Mouse (Mus musculus) spleen, adult 12 weeks (tissue): ENCODE data around the gene Slc41a2.

Experiments used
- DNase-seq: peaks from one replicate; pipeline ENCODE4 v3.0.0; 2022; ENCODE audit warnings: low spot score

Gene Slc41a2

DNA sequence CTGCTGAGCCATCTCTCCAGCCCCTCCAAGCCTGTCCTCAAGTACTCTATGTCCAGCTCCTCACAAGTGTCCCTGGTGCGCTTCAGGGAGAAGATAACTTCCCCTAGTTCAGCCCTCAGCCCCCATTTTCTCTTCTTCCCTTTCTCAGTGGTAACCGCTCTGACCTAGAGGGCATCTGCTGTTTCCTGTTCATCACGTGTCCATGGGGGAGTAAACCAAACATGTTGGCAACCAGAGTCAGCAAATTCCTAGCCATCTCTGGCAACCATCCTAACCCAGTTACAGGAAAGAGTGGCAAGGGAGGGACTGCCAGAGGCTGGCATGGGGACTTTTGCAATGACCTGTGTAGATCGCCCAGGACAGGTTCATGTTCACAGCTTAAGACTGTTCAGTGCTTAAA lies 36.0 kb downstream of the Slc41a2 start:
- DNase-seq: no peak

DNA sequence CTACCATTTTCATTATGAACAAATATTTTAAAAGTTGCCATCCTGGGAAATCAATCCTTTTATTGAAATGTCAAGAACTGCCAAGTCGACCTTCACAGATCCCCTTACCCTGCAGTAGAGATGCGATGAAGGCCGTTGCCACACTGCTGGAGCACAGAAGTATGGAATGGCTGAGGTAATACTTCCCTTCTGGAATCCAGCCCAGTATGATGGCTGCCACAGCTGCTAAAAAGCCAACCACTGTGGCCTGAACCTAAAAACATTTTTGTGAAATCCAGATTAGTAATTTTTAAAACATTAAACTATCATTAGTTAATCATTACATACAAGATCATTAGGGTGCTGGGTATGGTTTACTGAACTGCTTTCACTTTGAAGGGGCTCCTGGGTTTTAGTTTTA lies 36.6 kb downstream of the Slc41a2 start:
- DNase-seq: no peak

DNA sequence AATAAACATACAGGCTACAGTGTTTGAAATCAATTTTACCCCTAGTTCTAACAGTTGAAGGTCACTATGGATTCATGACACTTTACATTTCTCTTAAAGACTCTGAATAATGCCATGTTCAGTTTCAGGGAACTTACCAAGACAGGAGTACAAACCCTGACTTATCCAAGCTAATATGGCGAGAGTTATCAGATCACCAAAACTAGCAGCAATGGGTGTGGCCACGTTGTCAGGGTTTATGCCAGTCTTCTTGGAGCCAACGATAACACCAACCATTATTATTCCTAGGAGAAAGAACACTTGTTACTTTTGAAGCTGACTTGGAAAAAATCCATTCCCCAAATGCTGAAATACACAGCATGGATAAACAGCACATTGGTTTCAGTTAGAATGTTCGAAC lies 40.7 kb downstream of the Slc41a2 start:
- no peak for DNase-seq

DNA sequence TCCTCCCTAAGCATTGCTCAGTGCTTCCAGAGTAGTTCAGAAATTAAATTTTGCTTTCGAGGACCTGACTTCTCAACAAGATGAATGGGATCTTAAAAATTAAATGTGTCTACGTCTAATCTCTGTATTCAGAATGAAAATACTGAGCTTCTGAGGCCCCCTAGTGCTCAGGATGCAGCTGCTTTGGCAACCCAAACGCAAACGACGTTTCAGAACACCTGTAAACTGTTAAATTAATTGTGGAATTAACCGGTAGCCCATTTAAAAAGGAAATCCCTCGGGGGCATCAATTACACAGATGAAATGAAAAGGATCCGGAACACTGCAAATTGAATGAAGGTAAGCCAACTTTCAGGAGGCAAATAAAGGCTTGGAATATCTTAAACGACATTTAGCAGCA lies 42.9 kb downstream of the Slc41a2 start:
- DNase-seq: no peak

DNA sequence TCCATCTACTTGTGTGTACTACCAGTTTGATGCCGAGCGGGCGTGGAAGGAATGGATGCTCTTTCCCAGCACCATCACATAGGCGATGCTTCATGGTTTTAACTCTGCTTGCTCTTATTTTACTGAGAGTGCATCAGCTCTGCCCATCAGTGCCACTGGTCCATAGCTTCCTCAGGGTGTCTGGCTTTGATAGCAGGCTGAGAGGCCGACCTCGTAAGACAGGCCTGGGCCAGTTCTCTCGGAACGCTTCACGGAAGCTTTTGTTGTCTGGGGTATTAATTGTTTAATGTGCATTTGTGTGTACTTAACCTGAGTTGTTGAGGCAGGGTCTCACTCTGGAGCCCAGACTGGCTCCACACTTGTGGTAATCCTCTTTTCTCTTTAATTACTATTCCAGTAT lies 44.3 kb downstream of the Slc41a2 start:
- no peak for DNase-seq

DNA sequence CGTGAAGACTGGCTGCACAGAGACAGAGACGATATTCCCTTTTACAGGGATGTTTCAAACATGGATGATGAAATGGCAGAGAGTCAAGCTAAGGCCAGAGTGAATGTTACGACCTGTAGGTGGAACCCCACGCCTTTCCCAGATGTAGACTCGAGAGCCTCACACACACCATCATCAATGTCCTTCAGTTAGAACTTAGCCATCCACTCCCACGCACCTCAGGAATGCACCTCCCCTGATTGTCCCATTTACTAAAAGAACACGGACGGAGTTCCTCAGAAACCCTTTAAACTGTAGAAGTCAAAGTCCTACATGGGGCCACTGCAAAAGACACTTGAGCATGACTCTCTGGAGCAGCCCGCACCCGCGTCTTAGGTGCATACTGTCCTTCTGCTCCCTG lies 46.0 kb downstream of the Slc41a2 start:
- DNase-seq: no peak

GRCm38 (mm10) chr10:83287828-83288227 lies 49.9 kb downstream of the Slc41a2 start:
- no peak for DNase-seq

GRCm38 (mm10) chr10:83286399-83286798 lies 51.3 kb downstream of the Slc41a2 start:
- DNase-seq: no peak

DNA sequence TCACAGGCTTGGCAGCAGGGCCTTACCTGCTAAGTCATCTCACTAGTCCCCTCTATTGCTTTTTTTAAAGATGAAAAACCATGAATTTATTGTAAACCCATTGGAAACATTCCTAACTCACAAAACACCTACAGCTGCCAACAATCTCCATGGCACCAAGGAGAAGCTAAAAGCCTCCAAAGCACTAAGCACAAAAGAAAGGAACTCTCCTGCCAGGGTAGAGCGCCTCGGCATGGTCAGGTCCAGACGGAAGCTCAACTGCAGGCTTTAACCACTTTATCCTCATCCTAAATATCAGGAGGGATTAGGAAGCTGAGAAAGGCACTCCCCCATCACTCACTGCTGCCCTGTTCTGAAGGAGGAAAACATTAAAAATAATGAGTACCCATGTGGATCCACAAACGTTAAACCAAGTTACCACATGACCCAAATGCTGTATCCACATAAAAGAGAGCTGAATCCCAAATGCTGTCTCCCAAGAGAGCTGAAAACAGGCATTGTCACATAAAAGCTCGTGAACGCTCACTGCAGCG lies 51.9 kb downstream of the Slc41a2 start:
- DNase-seq: no peak

DNA sequence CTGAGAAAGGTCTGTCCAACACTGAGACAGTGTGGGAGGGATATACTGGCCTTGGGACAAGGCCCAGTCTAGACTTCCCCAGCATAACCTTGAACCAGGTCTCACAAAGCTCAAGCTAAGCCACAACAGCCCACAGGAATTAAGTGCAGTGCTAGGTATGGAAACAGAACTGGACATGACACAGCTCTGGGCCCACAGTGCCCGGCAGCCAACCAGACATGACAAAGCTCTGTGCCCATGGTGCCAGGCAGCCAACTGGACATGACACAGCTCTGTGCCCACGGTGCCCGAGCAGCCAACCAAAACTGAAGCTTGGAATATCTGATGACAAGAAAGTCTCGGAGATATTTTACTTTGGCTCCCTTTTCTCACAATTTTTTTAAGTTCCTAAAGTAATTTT lies 52.8 kb downstream of the Slc41a2 start:
- no peak for DNase-seq

DNA sequence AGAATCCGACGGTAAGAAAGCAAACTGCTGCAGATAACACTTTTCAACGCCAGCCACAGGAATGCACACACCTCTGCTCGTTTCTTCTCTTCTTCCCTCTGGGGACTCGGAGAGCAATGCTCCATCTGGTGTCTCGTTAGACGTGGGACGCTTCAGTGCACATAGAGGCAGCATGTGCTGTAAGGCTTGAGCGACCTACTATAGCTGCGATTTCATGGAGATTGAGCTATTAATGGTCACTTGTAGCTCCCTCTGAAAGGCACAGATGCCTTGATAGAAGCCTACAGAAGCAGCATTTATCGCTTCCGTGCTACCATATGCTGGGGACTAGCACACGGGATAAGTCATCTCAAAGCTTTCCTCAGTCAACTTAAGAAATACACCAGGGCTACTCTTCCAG lies 71.0 kb downstream of the Slc41a2 start:
- no peak for DNase-seq

DNA sequence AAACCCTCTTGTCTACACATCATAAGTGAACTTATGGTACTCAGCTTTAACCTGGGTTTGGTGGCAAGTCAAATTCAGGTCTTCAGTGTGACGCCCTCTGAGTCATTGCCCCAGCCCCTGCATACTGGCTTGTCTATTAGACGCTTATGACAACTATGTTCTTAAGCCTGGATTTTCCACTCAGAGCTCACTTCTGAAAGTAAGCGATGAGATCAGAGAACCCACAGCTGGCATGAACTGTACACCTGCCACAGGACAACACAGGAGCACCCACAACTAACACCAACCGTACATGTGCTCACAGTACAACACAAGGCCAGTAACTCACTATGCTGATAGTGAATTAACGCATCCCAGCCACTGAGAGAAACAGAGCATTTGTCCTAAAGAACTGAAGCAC lies 71.4 kb downstream of the Slc41a2 start:
- DNase-seq: no peak

- no peak for DNase-seq
These were observed 73.0 kb downstream of the Slc41a2 start for GRCm38 (mm10) chr10:83264680-83265079.

DNA sequence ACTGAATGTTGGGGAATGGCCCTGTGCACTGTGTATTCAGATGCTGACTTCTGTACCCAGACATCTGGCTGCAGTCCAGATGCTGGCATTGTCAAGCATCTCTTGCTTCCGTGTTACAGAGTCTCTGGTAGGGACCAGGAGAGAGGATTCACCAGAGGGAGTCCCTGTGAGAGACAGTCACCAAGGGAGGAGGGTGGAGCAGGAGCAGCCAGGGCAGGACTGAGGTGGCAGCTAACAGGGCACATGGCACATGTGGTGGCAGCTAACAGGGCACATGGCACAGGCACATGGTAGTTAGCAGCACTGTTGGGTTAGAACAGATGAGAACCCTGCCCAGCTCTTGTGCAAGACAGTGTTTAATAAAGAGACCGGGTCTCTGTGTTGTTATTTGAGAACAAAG lies 73.6 kb downstream of the Slc41a2 start:
- no peak for DNase-seq

DNA sequence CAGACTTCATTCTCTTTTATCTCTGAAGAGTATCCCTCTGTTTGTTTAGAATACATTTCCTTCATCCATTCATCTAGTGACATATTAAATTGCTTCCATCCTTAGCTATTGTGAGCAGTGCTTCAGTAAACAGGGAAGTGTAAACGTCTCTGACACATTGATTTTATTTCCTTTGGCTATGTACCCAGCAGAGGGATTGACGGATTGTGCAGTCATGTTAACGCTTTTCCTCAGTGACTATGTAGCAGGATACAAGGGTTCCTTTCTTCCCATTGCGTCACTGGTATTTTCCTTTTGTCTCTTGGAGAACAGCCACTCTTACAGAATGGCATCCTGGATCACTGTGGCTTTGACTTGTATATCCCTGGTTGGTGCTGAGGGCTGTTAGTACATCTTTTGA lies 76.4 kb downstream of the Slc41a2 start:
- DNase-seq: no peak

- no peak for DNase-seq
These were observed 86.3 kb downstream of the Slc41a2 start for GRCm38 (mm10) chr10:83251377-83251776.

GRCm38 (mm10) chr10:83248036-83248435 lies 89.6 kb downstream of the Slc41a2 start:
- DNase-seq: no peak

- no peak for DNase-seq
These were observed 92.0 kb downstream of the Slc41a2 start for GRCm38 (mm10) chr10:83245720-83246119.

- DNase-seq: no peak
These were observed 93.6 kb downstream of the Slc41a2 start for GRCm38 (mm10) chr10:83244131-83244530.

- no peak for DNase-seq
These were observed 95.5 kb downstream of the Slc41a2 start for GRCm38 (mm10) chr10:83242106-83242686.

GRCm38 (mm10) chr10:83234391-83234790 lies 103.3 kb downstream of the Slc41a2 start:
- DNase-seq: no peak

- no peak for DNase-seq
These were observed 103.7 kb downstream of the Slc41a2 start for GRCm38 (mm10) chr10:83233967-83234366.

GRCm38 (mm10) chr10:83228626-83229025 lies 109.1 kb downstream of the Slc41a2 start:
- no peak for DNase-seq

DNA sequence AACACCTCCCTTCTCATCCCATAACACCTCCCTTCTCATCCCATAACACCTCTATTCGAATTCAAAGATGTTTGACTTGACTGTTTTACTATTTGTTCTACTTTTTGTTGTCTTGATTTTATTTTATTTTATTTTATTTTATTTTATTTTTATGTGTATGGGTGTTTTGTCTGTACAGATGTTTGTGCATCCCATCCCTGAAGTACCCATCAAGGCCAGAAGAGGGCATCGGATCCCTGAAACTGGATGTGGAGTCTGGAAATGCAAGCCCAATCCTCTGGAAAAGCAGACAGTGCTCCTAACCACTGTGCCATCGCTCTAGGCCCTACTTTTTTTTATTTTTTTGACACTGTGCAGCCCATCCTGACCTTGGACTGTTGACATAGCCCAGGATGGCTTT lies 112.7 kb downstream of the Slc41a2 start:
- DNase-seq: no peak

GRCm38 (mm10) chr10:83220847-83221246 lies 116.8 kb downstream of the Slc41a2 start:
- DNase-seq: no peak
